Mouse (Mus musculus) MEL (cell line): ENCODE measurements at regions not wholly inside any gene's neighbourhood (a gene's known extent, or its start where the extent isn't known, plus 50 kb on each side); places are given as distances from the start of the nearest gene placed in this dataset.

ENCODE experiments used
- ELF1 ChIP-seq: IDR thresholded peaks from 2 replicates; pipeline ENCODE4 v1.6.1; 2014; ENCODE audit warnings: low read depth, mild to moderate bottlenecking, inconsistent platforms, low read length, improper control_type of control experiment, moderate library complexity
- POLR2A ChIP-seq, 2 experiments: IDR thresholded peaks; 2 replicates each; pipeline ENCODE4 v1.6.1; 2011 to 2012; ENCODE audit warnings: low read length in 2 of 2, mild to moderate bottlenecking in 2 of 2, control low read depth in 1 of 2, improper control_type of control experiment in 1 of 2, low read depth in 1 of 2, moderate library complexity in 1 of 2; ENCODE audit not compliant: control insufficient read depth in 1 of 2, insufficient read depth in 1 of 2, poor library complexity in 1 of 2

GRCm38 (mm10) chr2:101156755-101157271, 467.7 kb upstream of the Rag2 start:
- TF ChIP-seq POLR2A (IDR thresholded peaks at IDR 0.05; ENCODE audit: control insufficient read depth in 1 of 2, insufficient read depth in 1 of 2, low read depth in 1 of 2, low read length in 2 of 2, poor library complexity in 1 of 2) (no peak), ELF1 (no peak)
